Mouse (Mus musculus) neural tube, embryonic 15.5 days (tissue): ENCODE measurements at regions not wholly inside any gene's neighbourhood (a gene's known extent, or its start where the extent isn't known, plus 50 kb on each side); places are given as distances from the start of the nearest gene placed in this dataset.

ENCODE experiments used
- ATAC-seq: fragments of 200-750 bp; cut with Nextera tagmentation; 2 replicates; pipeline ENCODE4 v1.8.0; 2017; ENCODE audit warnings: mild to moderate bottlenecking, moderate TSS enrichment, moderate library complexity; ENCODE audit not compliant: low FRiP score
- H3K27ac ChIP-seq: fragments of 300-500 bp; sonication (generic); replicated peaks from 2 replicates; pipeline ENCODE4 v1.5.1; 2015; ENCODE audit warnings: mild to moderate bottlenecking, inconsistent platforms
- H3K27me3 ChIP-seq: fragments of 300-500 bp; sonication (generic); replicated peaks from 2 replicates; pipeline ENCODE4 v1.6.1; 2015; ENCODE audit warnings: inconsistent platforms
- H3K36me3 ChIP-seq: fragments of 300-500 bp; sonication (generic); 2 replicates; pipeline ENCODE4 v1.6.1; 2015; ENCODE audit warnings: inconsistent platforms
- H3K4me1 ChIP-seq: fragments of 300-500 bp; sonication (generic); 2 replicates; pipeline ENCODE4 v1.6.1; 2015; ENCODE audit warnings: inconsistent platforms
- H3K4me2 ChIP-seq: fragments of 300-500 bp; sonication (generic); 2 replicates; pipeline ENCODE4 v1.6.1; 2015; ENCODE audit warnings: inconsistent platforms, mild to moderate bottlenecking, moderate library complexity
- H3K4me3 ChIP-seq: fragments of 300-500 bp; sonication (generic); replicated peaks from 2 replicates; pipeline ENCODE4 v1.5.1; 2015; ENCODE audit warnings: mild to moderate bottlenecking, inconsistent platforms
- H3K9ac ChIP-seq: fragments of 300-500 bp; sonication (generic); replicated peaks from 2 replicates; pipeline ENCODE4 v1.6.1; 2015; ENCODE audit warnings: mild to moderate bottlenecking, inconsistent platforms
- H3K9me3 ChIP-seq: fragments of 300-500 bp; sonication (generic); replicated peaks from 2 replicates; pipeline ENCODE4 v1.6.1; 2016; ENCODE audit warnings: inconsistent platforms
- WGBS: fragments of 180-500 bp; shearing (Covaris S2); methylation state at CpG from one replicate; pipeline ENCODE4 v1.1.7; 2015; ENCODE audit warnings: mixed read lengths; 5-methylcytosine and 5-hydroxymethylcytosine counted together

DNA sequence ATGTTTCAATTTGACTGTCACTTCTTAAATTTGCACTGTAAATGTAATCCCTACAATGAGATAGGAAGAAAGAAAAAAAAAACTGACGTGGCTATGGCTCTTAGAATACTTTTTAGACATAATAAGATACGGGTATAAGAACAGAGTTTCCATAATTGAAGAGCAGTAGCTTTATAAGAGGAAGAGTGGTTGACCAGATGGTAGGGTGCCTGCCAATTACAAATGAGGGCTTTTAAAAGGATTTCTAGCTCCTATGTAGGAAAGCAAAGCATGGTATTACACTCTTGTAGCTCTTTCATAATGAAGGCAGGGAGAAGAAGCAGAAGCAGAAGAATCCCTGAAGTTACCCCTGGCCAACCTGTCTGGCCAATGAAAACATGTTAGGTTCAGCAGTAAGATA, 239.7 kb upstream of the Car10 start:
- Histone ChIP-seq H3K4me3 (no peak overlapping the region), H3K9me3 (no peaks in the 10 kb centered on the region), H3K4me2 (no peak overlapping the region), H3K4me1 (no peaks in the 10 kb centered on the region), H3K36me3 (no peaks in the 10 kb centered on the region), H3K27me3 (no peaks in the 10 kb centered on the region), H3K9ac (no peak overlapping the region), H3K27ac (no peak overlapping the region)
- ATAC-seq, result no peak
- WGBS, result 85% methylated on average over 2 of the region's 2 CpGs

DNA sequence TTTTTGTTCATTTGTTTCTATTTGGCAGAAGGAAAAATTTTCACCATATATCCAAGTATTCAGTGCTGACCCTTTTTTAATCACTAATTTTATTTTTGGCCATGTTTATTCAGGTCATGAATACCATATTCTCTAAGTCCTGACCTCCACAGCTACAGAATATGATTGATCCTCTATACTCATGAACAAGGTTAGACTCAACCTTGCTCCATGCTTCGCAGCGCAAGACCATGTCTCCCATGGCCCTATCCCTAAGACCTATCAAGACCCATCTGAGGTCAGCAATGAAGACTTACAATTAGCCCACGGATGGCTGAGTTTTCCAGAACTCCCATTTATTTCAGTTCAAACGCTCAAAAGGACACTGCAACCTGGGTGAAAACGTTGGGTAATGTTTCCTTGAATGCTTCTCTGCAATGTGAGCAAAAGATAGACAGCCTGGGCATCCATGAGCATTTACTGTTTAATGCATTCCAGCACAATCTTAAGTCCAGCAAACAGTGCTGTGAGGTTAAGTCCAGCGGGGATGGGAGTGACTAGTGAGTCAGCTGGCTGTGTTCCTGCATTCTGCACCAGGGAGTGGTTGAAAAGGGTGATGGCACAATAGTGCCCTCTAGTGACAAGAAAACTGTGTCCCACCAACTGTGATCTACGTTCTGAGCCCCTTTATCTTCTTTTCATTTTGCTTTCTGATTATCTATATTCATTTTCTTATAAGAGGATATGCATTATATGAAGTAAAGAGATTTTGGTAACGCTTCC, 208.0 kb upstream of the Car10 start:
- Histone ChIP-seq H3K4me1 (no peaks in the 10 kb centered on the region), H3K27me3 (no peaks in the 10 kb centered on the region), H3K9ac (no peak overlapping the region), H3K36me3 (no peaks in the 10 kb centered on the region), H3K4me2 (no peak overlapping the region), H3K27ac (no peak overlapping the region), H3K9me3 (no peaks in the 10 kb centered on the region), H3K4me3 (no peak overlapping the region)
- 52% methylated on average over 8 of the region's 8 CpGs for WGBS
- no peak for ATAC-seq

GRCm38 (mm10) chr11:92899296-92899695, 198.5 kb upstream of the Car10 start:
- ATAC-seq, result no peak
- H3K9me3 ChIP-seq, result no peaks in the 10 kb centered on the region
- no peaks in the 10 kb centered on the region for H3K36me3 ChIP-seq
- H3K27ac ChIP-seq, result no peak overlapping the region
- no peaks in the 10 kb centered on the region for H3K27me3 ChIP-seq
- 22% methylated on average over 7 of the region's 7 CpGs for WGBS
- H3K9ac ChIP-seq, result no peak overlapping the region
- no peak overlapping the region for H3K4me3 ChIP-seq
- peaks cover 5% of the 10 kb centered on the region; the same call in 1 of the 2 replicates for H3K4me1 ChIP-seq
- 0 out of 2 replicates have a peak overlapping the region, but pooled peaks have one; percentile 4 for H3K4me2 ChIP-seq
